Mouse (Mus musculus) gastrocnemius, postnatal 10 days (tissue): ENCODE results near the gene Cep290. TPM values are rescaled to one million over a fixed set of nuclear protein-coding genes. Genes with fewer than 3 reads are reported as not detected.
A peak's percentile ranks its signal among the peaks of the same experiment; 100 is the strongest.
"Not testable (repeated sequence)": the region's sequence is repeated elsewhere in the genome, so short reads cannot be mapped to it uniquely, and the experiment has no call there.

Source experiments
- DNase-seq: peaks from one replicate; pipeline ENCODE4 v3.0.0; 2021; ENCODE audit warnings: mixed read lengths
- long read RNA-seq, 2 experiments: library from polyadenylated mRNA; stranded (forward); transcript quantifications; one replicate each; pipeline ENCODE4 v2.0.0; 2021
- total RNA-seq, 2 experiments: library from RNA; stranded (reverse); gene quantifications; 2 replicates each; pipeline ENCODE4 v1.2.3; 2021

Gene Cep290
- 1 to 10 TPM; 2.4 to 3.5 TPM for total RNA-seq
- long read RNA-seq, experiment 1, result 0 reads
- long read RNA-seq, experiment 2, partial matches to known transcripts, result 0 of 1 reads
- long read RNA-seq, experiment 2, other reads (novel, unspliced or antisense), result 1 of 1 reads

GRCm38 (mm10) chr10:100487097-100487978, at the start of gene Cep290, which contains the start of gene Tmtc3:
Gene Cep290 (plus strand): TSS chr10:100487558.
Gene Tmtc3 (minus strand): TSS chr10:100487350.
- peak; percentile 85 for DNase-seq

GRCm38 (mm10) chr10:100449394-100449793, 38.0 kb upstream of the Cep290 start:
- no peak for DNase-seq

GRCm38 (mm10) chr10:100460515-100460914, 26.8 kb upstream of the Cep290 start:
- DNase-seq, result no peak

GRCm38 (mm10) chr10:100475040-100475439, 12.3 kb upstream of the Cep290 start:
- no peak for DNase-seq

- no peak for DNase-seq
These were observed 7.8 kb upstream of the Cep290 start for GRCm38 (mm10) chr10:100479538-100479937.

GRCm38 (mm10) chr10:100486701-100487096, 659 bp upstream of the Cep290 start:
- DNase-seq, result peak; percentile 5

GRCm38 (mm10) chr10:100491916-100492315, 4.6 kb downstream of the Cep290 start:
- no peak for DNase-seq

- no peak for DNase-seq
These were observed 11.0 kb downstream of the Cep290 start for GRCm38 (mm10) chr10:100498309-100498708.

GRCm38 (mm10) chr10:100508170-100508569, 20.8 kb downstream of the Cep290 start:
- no peak for DNase-seq

GRCm38 (mm10) chr10:100521617-100522016, 34.3 kb downstream of the Cep290 start:
- no peak for DNase-seq

- no peak for DNase-seq
These were observed 35.0 kb downstream of the Cep290 start for GRCm38 (mm10) chr10:100522330-100522729.

- DNase-seq, result no peak
These were observed 37.4 kb downstream of the Cep290 start for GRCm38 (mm10) chr10:100524499-100525390.

- DNase-seq, result no peak
These were observed 69.3 kb downstream of the Cep290 start for GRCm38 (mm10) chr10:100556566-100557175.

- not testable (repeated sequence) for DNase-seq
These were observed 73.0 kb downstream of the Cep290 start for GRCm38 (mm10) chr10:100560194-100560883.

GRCm38 (mm10) chr10:100564112-100564511, 76.8 kb downstream of the Cep290 start:
- no peak for DNase-seq

- no peak for DNase-seq
These were observed 84.3 kb downstream of the Cep290 start for GRCm38 (mm10) chr10:100571707-100572106.

GRCm38 (mm10) chr10:100574505-100575149, 87.3 kb downstream of the Cep290 start:
- no peak for DNase-seq

GRCm38 (mm10) chr10:100575294-100575693, 87.9 kb downstream of the Cep290 start:
- DNase-seq, result no peak

GRCm38 (mm10) chr10:100584178-100584577, 96.8 kb downstream of the Cep290 start:
- no peak for DNase-seq

GRCm38 (mm10) chr10:100588524-100588923, 101.2 kb downstream of the Cep290 start:
- DNase-seq, result no peak

GRCm38 (mm10) chr10:100588932-100589388, 101.6 kb downstream of the Cep290 start:
- DNase-seq, result peak; percentile 88
